In genomic region chr13:52352576-52352975, GRCm38 (mm10) we compare ENCODE assay signal across 8 mouse cellular contexts.
DNase-seq lines count a peak whose midpoint lies in the region; ATAC-seq and TF ChIP-seq lines count a peak whose summit lies in the region.

No protein-coding gene starts in this region.

- DNase-seq in forebrain, embryonic 10.5 days (ENCODE audit: extremely low spot score, low spot score): peak; percentile 18
- peak; percentile 8 for DNase-seq in lung, adult 2 months
- DNase-seq in lung, postnatal 25 days (ENCODE audit: low spot score): no peak
- peak; percentile 36 for DNase-seq in lung, postnatal 14 days
- DNase-seq in left cerebral cortex, adult 9 months (ENCODE audit: low spot score in 2 of 2): no peak
- DNase-seq in left cerebral cortex, adult 8-10 months (ENCODE audit: low spot score in 2 of 2): no peak

- no peaks in the 10 kb centered on the region for H3K36me3 ChIP-seq in forebrain, embryonic 10.5 days (replicated peaks)
- no peaks in the 10 kb centered on the region for H3K36me3 ChIP-seq in forebrain, embryonic 13.5 days (ENCODE audit: poor library complexity, severe bottlenecking)

- H3K9ac ChIP-seq in forebrain, embryonic 13.5 days: no peak overlapping the region

- H3K27me3 ChIP-seq in forebrain, embryonic 10.5 days (ENCODE audit: poor library complexity, severe bottlenecking): no peaks in the 10 kb centered on the region
- no peaks in the 10 kb centered on the region for H3K27me3 ChIP-seq in forebrain, embryonic 13.5 days

- no peaks in the 10 kb centered on the region for H3K4me1 ChIP-seq in forebrain, embryonic 10.5 days
- no peaks in the 10 kb centered on the region for H3K4me1 ChIP-seq in forebrain, embryonic 13.5 days
- no peaks in the 10 kb centered on the region for H3K4me1 ChIP-seq in lung, adult 2 months (ENCODE audit: control insufficient read depth, insufficient read depth, low read length)
- no peaks in the 10 kb centered on the region for H3K4me1 ChIP-seq in bone marrow macrophage, adult 2 months (ENCODE audit: control insufficient read depth, insufficient read depth, low read length)

- no peak overlapping the region for H3K4me3 ChIP-seq in forebrain, embryonic 10.5 days
- no peak overlapping the region for H3K4me3 ChIP-seq in forebrain, embryonic 13.5 days
- H3K4me3 ChIP-seq in lung, adult 2 months (replicated peaks; ENCODE audit: extremely low read depth, low read depth, low read length): no peak overlapping the region
- H3K4me3 ChIP-seq in bone marrow macrophage, adult 2 months (ENCODE audit: insufficient read depth, low read length): no peak overlapping the region

- no peak overlapping the region for H3K27ac ChIP-seq in forebrain, embryonic 10.5 days
- no peak overlapping the region for H3K27ac ChIP-seq in forebrain, embryonic 13.5 days
- no peak overlapping the region for H3K27ac ChIP-seq in bone marrow macrophage, adult 2 months (ENCODE audit: insufficient read depth, low read depth, low read length)

- TF ChIP-seq CTCF in lung, adult 2 months (IDR thresholded peaks at IDR 0.05; ENCODE audit: insufficient read depth, low read length): peak; percentile 82
- TF ChIP-seq CTCF in bone marrow macrophage, adult 2 months (IDR thresholded peaks at IDR 0.05; ENCODE audit: low read depth, low read length): peak; percentile 64

- no peak overlapping the region for H3K4me2 ChIP-seq in forebrain, embryonic 13.5 days

- ATAC-seq in forebrain, embryonic 13.5 days: no peak

- H3K9me3 ChIP-seq in forebrain, embryonic 10.5 days: peaks cover 9% of the 10 kb centered on the region; the same call in 1 of the 2 replicates
- H3K9me3 ChIP-seq in forebrain, embryonic 13.5 days (replicated peaks): peaks cover 6% of the 10 kb centered on the region; the same call in 1 of the 2 replicates

- 88% methylated on average over 4 of the region's 4 CpGs for WGBS in forebrain, embryonic 10.5 days
- 88% methylated on average over 4 of the region's 4 CpGs for WGBS in forebrain, embryonic 13.5 days
- 73% methylated on average over 4 of the region's 4 CpGs for WGBS in lung, adult 2 months

- no peak for TF ChIP-seq POLR2A in lung, adult 2 months (IDR thresholded peaks at IDR 0.05; ENCODE audit: borderline replicate concordance, extremely low read depth, low read depth, low read length)
- TF ChIP-seq POLR2A in bone marrow macrophage, adult 2 months (IDR thresholded peaks at IDR 0.05; ENCODE audit: borderline replicate concordance, low read depth, low read length): no peak

Comparison
In these comparisons a context has a peak if more than half of its experiments do, and no peak if none do; other contexts are left out.
1. DNase-seq: peak in forebrain, embryonic 10.5 days (single experiment), lung, adult 2 months (single experiment) and lung, postnatal 14 days (single experiment); none in lung, postnatal 25 days (single experiment), left cerebral cortex, adult 9 months (0 of 2) and left cerebral cortex, adult 8-10 months (0 of 2).